Mouse (Mus musculus) embryonic facial prominence, embryonic 15.5 days (tissue): ENCODE measurements around the gene Nt5dc3. TPM values are rescaled to one million over a fixed set of nuclear protein-coding genes. Genes with fewer than 3 reads are reported as not detected.

Source experiments
- ATAC-seq: fragments of 200-750 bp; cut with Nextera tagmentation; 2 replicates; pipeline ENCODE4 v1.8.0; 2017; ENCODE audit warnings: low read depth, moderate TSS enrichment; ENCODE audit not compliant: insufficient number of reproducible peaks, low FRiP score, low TSS enrichment
- H3K27ac ChIP-seq: fragments of 300-500 bp; sonication (generic); replicated peaks from 2 replicates; pipeline ENCODE4 v1.5.1; 2015; ENCODE audit warnings: mild to moderate bottlenecking, inconsistent platforms
- H3K27me3 ChIP-seq: fragments of 300-500 bp; sonication (generic); 2 replicates; pipeline ENCODE4 v1.6.1; 2015; ENCODE audit warnings: inconsistent platforms
- H3K36me3 ChIP-seq: fragments of 300-500 bp; sonication (generic); 2 replicates; pipeline ENCODE4 v1.6.1; 2015; ENCODE audit warnings: mild to moderate bottlenecking, inconsistent platforms
- H3K4me1 ChIP-seq: fragments of 300-500 bp; sonication (generic); 2 replicates; pipeline ENCODE4 v1.6.1; 2015; ENCODE audit warnings: inconsistent platforms
- H3K4me2 ChIP-seq: fragments of 300-500 bp; sonication (generic); replicated peaks from 2 replicates; pipeline ENCODE4 v1.6.1; 2015; ENCODE audit warnings: mild to moderate bottlenecking, inconsistent platforms
- H3K4me3 ChIP-seq: fragments of 300-500 bp; sonication (generic); replicated peaks from 2 replicates; pipeline ENCODE4 v1.5.1; 2015; ENCODE audit warnings: mild to moderate bottlenecking, inconsistent platforms
- H3K9ac ChIP-seq: fragments of 300-500 bp; sonication (generic); 2 replicates; pipeline ENCODE4 v1.6.1; 2015; ENCODE audit warnings: inconsistent platforms
- H3K9me3 ChIP-seq: fragments of 300-500 bp; sonication (generic); replicated peaks from 2 replicates; pipeline ENCODE4 v1.6.1; 2016; ENCODE audit warnings: inconsistent platforms
- WGBS: fragments of 180-500 bp; shearing (Covaris S2); methylation state at CpG from one replicate; pipeline ENCODE4 v1.1.7; 2015; 5-methylcytosine and 5-hydroxymethylcytosine counted together
- polyA plus RNA-seq: library from polyadenylated mRNA; unstranded; fragments of >200 nt; fragmentation: Nextera tagmentation; extraction: Ambion mirVana; gene quantifications from 2 replicates; pipeline ENCODE4 v1.2.1, GENCODE M21; 2015

The Nt5dc3 gene
- polyA plus RNA-seq, 1 experiment from 2014 or later: 1.5 TPM

DNA sequence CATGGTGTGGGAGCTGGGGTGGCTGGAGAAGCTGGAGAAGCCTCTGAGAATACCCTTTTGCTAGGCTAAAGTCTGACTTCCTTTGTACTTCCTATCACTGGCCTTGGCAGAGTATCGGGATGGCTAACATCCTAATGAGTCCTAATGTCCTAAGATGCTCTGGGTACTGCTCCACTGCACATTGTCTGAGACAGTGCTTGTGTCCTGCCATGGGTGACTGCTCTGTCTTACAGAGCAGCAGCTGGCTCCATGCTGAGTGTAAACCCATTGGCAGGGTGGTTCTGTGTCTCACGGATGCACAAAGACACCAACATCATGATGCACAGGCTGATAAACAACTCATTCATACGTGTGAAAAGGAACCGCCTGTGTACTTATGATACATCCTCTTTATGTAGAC is 70.3 kb downstream of the Nt5dc3 start:
- H3K4me2 ChIP-seq: no peak overlapping the region
- WGBS: 82% methylated on average over 4 of the region's 4 CpGs
- H3K27ac ChIP-seq: no peak overlapping the region
- H3K4me3 ChIP-seq: no peak overlapping the region
- H3K27me3 ChIP-seq: no peaks in the 10 kb centered on the region
- ATAC-seq: no peak
- H3K4me1 ChIP-seq: no peaks in the 10 kb centered on the region
- no peaks in the 10 kb centered on the region for H3K36me3 ChIP-seq
- H3K9me3 ChIP-seq: no peaks in the 10 kb centered on the region
- no peak overlapping the region for H3K9ac ChIP-seq

DNA sequence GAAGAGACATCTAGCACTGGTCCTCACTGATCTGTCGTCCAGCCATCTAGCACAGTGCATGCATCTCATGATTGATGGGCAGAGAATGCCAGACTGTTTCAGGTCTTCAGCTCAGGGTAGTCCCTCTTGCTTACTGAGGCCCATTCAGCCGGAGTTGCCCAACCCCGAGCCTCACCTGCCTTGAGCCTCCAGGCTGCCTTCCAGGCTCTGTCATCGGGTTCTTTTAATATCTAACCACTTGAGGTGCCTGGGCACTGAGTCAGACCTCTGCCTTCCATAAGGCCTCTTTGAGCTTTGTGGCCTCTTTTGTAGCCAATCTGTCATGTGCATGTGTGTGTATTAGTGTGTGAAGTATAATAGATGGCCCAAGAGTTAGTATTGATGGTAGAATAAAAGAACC is 70.7 kb downstream of the Nt5dc3 start:
- ATAC-seq: no peak
- no peaks in the 10 kb centered on the region for H3K27me3 ChIP-seq
- 78% methylated on average over 4 of the region's 4 CpGs for WGBS

GRCm38 (mm10) chr10:86852160-86852559 is 73.4 kb downstream of the Nt5dc3 start:
- 84% methylated on average over 6 of the region's 6 CpGs for WGBS
- H3K27ac ChIP-seq: no peak overlapping the region

More for the DNA sequence above, 70.7 kb downstream of the Nt5dc3 start:
- no peaks in the 10 kb centered on the region for H3K4me1 ChIP-seq
- no peaks in the 10 kb centered on the region for H3K9me3 ChIP-seq
- no peaks in the 10 kb centered on the region for H3K36me3 ChIP-seq
- H3K4me3 ChIP-seq: no peak overlapping the region
- H3K27ac ChIP-seq: no peak overlapping the region
- no peak overlapping the region for H3K9ac ChIP-seq
- no peak overlapping the region for H3K4me2 ChIP-seq

GRCm38 (mm10) chr10:86853433-86853832 is 74.6 kb downstream of the Nt5dc3 start:
- Histone ChIP-seq H3K36me3 (no peaks in the 10 kb centered on the region), H3K27me3 (no peaks in the 10 kb centered on the region), H3K4me3 (no peak overlapping the region), H3K27ac (no peak overlapping the region), H3K9ac (no peak overlapping the region), H3K9me3 (no peaks in the 10 kb centered on the region), H3K4me2 (no peak overlapping the region), H3K4me1 (no peaks in the 10 kb centered on the region)
- WGBS: 77% methylated on average over 3 of the region's 3 CpGs
- ATAC-seq: no peak

More at GRCm38 (mm10) chr10:86852160-86852559, 73.4 kb downstream of the Nt5dc3 start:
- Histone ChIP-seq H3K36me3 (no peaks in the 10 kb centered on the region), H3K4me2 (no peak overlapping the region), H3K4me1 (no peaks in the 10 kb centered on the region), H3K9me3 (no peaks in the 10 kb centered on the region), H3K9ac (no peak overlapping the region), H3K27me3 (no peaks in the 10 kb centered on the region), H3K4me3 (no peak overlapping the region)
- ATAC-seq: no peak

DNA sequence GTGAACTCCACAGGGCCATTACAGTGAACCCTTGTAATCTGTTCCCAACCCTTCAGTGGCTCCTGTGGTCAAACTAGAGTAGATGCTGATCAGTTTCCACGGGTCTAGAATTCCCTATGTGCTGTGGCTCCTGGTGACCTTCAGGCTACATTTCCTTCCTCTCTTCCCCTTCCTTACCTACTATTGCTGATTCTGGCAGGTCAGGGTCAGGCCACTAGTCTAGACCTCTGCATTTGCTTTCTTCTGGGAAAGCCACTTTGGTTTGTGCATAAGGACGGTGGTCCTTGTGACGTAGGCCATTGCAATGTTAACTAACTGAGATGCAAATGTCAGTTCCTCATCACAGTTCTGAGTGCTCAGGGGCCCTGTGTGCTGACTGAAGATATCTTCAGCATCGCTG is 81.6 kb downstream of the Nt5dc3 start:
- Histone ChIP-seq H3K9ac (no peak overlapping the region), H3K27ac (no peak overlapping the region), H3K4me1 (no peaks in the 10 kb centered on the region), H3K36me3 (no peaks in the 10 kb centered on the region), H3K9me3 (no peaks in the 10 kb centered on the region), H3K27me3 (no peaks in the 10 kb centered on the region), H3K4me2 (no peak overlapping the region), H3K4me3 (no peak overlapping the region)
- 74% methylated on average over 4 of the region's 4 CpGs for WGBS
- no peak for ATAC-seq

DNA sequence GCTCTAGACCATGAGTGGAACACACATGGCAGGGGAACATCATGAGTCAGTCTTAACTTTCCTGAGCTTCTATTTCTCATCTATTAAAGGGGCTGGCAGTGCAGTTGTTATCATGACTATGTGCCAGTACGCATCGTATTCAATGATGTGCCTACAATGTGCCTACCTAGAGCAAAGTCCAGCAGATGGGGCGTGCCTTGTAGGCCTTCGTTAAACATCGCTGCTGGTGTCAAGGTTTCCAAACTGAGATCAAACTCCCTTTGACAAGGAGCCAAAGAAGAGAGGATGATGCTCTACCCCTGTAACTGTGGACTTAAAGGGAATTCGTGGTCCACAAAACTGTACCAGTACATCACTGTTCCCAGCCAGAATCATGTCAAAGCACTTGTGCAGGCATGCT is 83.7 kb downstream of the Nt5dc3 start:
- no peak overlapping the region for H3K4me3 ChIP-seq
- H3K4me1 ChIP-seq: no peaks in the 10 kb centered on the region
- 89% methylated on average over 6 of the region's 6 CpGs for WGBS
- no peaks in the 10 kb centered on the region for H3K36me3 ChIP-seq
- H3K27ac ChIP-seq: no peak overlapping the region
- no peak overlapping the region for H3K4me2 ChIP-seq
- ATAC-seq: no peak
- H3K27me3 ChIP-seq: no peaks in the 10 kb centered on the region
- H3K9ac ChIP-seq: no peak overlapping the region
- H3K9me3 ChIP-seq: no peaks in the 10 kb centered on the region

DNA sequence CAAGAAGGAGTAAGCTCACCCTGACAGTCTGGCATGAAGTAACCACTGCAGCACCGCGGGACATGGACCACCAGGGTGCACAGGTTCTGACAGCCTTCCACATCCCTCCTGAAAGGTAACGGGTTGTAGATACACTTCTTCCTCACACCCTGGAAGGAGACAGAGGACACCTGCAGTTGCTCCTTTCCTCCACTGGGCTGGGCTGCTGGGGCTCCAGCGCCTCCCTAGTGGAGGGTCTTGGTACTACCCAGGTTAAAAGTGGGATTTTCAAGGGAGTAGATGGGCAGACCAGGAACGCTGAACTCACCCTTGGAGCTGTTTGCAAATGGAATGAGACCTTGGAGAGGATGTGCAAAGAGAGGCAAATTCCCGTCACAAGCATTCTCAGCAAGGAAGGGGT is 84.6 kb downstream of the Nt5dc3 start:
- H3K9ac ChIP-seq: no peak overlapping the region
- ATAC-seq: no peak
- H3K9me3 ChIP-seq: no peaks in the 10 kb centered on the region
- no peak overlapping the region for H3K4me3 ChIP-seq
- WGBS: 91% methylated on average over 6 of the region's 6 CpGs
- no peak overlapping the region for H3K27ac ChIP-seq
- H3K36me3 ChIP-seq: no peaks in the 10 kb centered on the region
- H3K4me2 ChIP-seq: no peak overlapping the region
- no peaks in the 10 kb centered on the region for H3K4me1 ChIP-seq
- H3K27me3 ChIP-seq: no peaks in the 10 kb centered on the region

DNA sequence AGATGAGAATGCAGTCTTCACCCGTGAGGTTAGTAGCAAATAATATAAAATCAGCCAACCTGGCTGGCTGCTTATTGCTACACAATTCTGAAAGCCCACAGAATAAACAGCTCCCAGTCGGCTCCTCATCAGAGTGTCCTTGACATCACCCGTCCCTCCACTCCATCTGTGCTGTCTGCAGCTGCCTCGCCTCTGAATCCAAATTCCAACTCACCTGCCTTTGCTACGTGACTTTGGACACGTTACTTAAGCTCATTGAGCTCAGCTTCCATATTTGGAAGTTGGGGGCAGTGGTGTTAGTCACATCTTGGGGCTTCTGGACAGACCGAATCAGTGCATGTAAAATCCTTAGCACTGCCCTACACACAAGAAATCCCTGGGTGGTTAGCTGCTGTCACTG is 93.3 kb downstream of the Nt5dc3 start:
- H3K27me3 ChIP-seq: no peaks in the 10 kb centered on the region
- ATAC-seq: no peak
- no peak overlapping the region for H3K27ac ChIP-seq
- H3K9me3 ChIP-seq: no peaks in the 10 kb centered on the region
- 64% methylated on average over 7 of the region's 7 CpGs for WGBS
- no peak overlapping the region for H3K9ac ChIP-seq
- no peak overlapping the region for H3K4me2 ChIP-seq
- H3K4me1 ChIP-seq: no peaks in the 10 kb centered on the region
- H3K4me3 ChIP-seq: no peak overlapping the region
- no peaks in the 10 kb centered on the region for H3K36me3 ChIP-seq

GRCm38 (mm10) chr10:86872591-86872990 is 93.8 kb downstream of the Nt5dc3 start:
- Histone ChIP-seq H3K9me3 (no peaks in the 10 kb centered on the region), H3K27ac (no peak overlapping the region), H3K4me2 (no peak overlapping the region), H3K4me1 (no peaks in the 10 kb centered on the region), H3K27me3 (no peaks in the 10 kb centered on the region), H3K4me3 (no peak overlapping the region), H3K36me3 (no peaks in the 10 kb centered on the region), H3K9ac (no peak overlapping the region)
- no peak for ATAC-seq
- 73% methylated on average over 5 of the region's 5 CpGs for WGBS

- Histone ChIP-seq H3K27ac (no peak overlapping the region), H3K4me1 (no peaks in the 10 kb centered on the region), H3K4me2 (no peak overlapping the region), H3K27me3 (no peaks in the 10 kb centered on the region), H3K36me3 (no peaks in the 10 kb centered on the region), H3K9me3 (no peaks in the 10 kb centered on the region), H3K4me3 (no peak overlapping the region), H3K9ac (no peak overlapping the region)
- no peak for ATAC-seq
- WGBS: 59% methylated on average over 7 of the region's 7 CpGs
Measured at GRCm38 (mm10) chr10:86878721-86879120, 99.9 kb downstream of the Nt5dc3 start.

DNA sequence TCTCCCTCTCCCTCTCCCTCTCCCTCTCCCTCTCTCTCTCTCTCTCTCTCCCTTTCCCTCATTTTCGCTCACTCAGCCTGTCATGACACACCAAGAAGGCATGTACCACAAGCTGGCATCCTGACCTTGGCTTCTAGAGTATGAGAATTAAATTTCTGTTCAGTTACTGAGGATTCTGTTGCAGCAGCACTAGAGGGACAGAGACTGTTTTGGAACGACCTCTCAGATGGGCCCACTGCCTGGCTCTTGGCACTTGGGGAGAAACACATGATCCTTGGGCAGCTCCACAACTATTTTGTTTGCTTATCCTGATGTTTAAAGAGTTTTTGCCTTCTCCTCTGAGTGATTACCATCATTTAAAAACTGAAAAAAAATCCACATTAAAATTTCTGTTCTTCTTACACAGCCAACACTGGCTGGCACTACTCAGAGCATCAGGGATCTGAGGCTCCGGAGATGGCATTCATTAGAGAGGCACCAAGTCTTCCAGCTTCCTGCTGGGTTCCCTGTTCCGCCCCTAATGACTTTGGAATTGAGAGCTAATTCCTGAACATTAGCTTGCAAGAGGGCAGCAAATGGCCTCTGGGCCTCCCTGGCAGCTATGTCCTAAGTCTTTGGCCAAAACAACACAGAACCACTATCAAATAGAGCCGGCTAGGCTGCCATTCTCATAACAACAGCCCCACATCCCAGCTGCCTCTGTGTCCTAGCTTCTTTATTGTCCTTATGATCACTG is 101.4 kb downstream of the Nt5dc3 start:
- no peaks in the 10 kb centered on the region for H3K4me1 ChIP-seq
- H3K4me3 ChIP-seq: no peak overlapping the region
- 45% methylated on average over 5 of the region's 5 CpGs for WGBS
- H3K9ac ChIP-seq: no peak overlapping the region
- H3K27me3 ChIP-seq: no peaks in the 10 kb centered on the region
- no peak overlapping the region for H3K4me2 ChIP-seq
- H3K36me3 ChIP-seq: no peaks in the 10 kb centered on the region
- H3K27ac ChIP-seq: 0 out of 2 replicates have a peak overlapping the region, but pooled peaks have one; percentile 6
- H3K9me3 ChIP-seq: no peaks in the 10 kb centered on the region
- peak; percentile 39; the same call in 1 of the 2 replicates for ATAC-seq

- Histone ChIP-seq H3K9me3 (no peaks in the 10 kb centered on the region), H3K9ac (no peak overlapping the region), H3K36me3 (no peaks in the 10 kb centered on the region), H3K4me1 (no peaks in the 10 kb centered on the region), H3K4me2 (no peak overlapping the region), H3K27ac (no peak overlapping the region), H3K4me3 (no peak overlapping the region), H3K27me3 (no peaks in the 10 kb centered on the region)
- ATAC-seq: no peak
Measured at GRCm38 (mm10) chr10:86881448-86881847, 102.6 kb downstream of the Nt5dc3 start.
